Mouse (Mus musculus) kidney, adult 2 months (tissue): ENCODE results near the gene Cygb. TPM values are rescaled to one million over a fixed set of nuclear protein-coding genes. Genes with fewer than 3 reads are reported as not detected.
A peak's percentile ranks its signal among the peaks of the same experiment; 100 is the strongest.

ENCODE experiments used
- DNase-seq: peaks from one replicate; pipeline ENCODE4 v3.0.0; 2021
- H3K27ac ChIP-seq: fragments of 200-500 bp; 2 replicates; pipeline ENCODE4 v1.5.1; 2012; ENCODE audit warnings: low read depth, low read length, control low read depth, inconsistent platforms; ENCODE audit not compliant: insufficient read depth
- H3K27me3 ChIP-seq: fragments of 200-500 bp; replicated peaks from 2 replicates; pipeline ENCODE4 v1.6.1; 2012; ENCODE audit warnings: mild to moderate bottlenecking, moderate library complexity, low read length, inconsistent platforms; ENCODE audit not compliant: control insufficient read depth, insufficient read depth
- H3K36me3 ChIP-seq: fragments of 200-500 bp; 2 replicates; pipeline ENCODE4 v1.6.1; 2012; ENCODE audit warnings: mild to moderate bottlenecking, moderate library complexity, low read length, inconsistent platforms; ENCODE audit not compliant: control insufficient read depth, insufficient read depth
- H3K4me1 ChIP-seq: fragments of 200-500 bp; 2 replicates; pipeline ENCODE4 v1.6.1; 2011; ENCODE audit warnings: low read length; ENCODE audit not compliant: control insufficient read depth, insufficient read depth
- H3K4me3 ChIP-seq: fragments of 200-500 bp; 2 replicates; pipeline ENCODE4 v1.5.1; 2011; ENCODE audit warnings: mild to moderate bottlenecking, low read depth, low read length, control low read depth; ENCODE audit not compliant: insufficient read depth
- CTCF ChIP-seq: fragments of 200-500 bp; conservative IDR thresholded peaks from 2 replicates; pipeline ENCODE4 v1.5.1; 2011; ENCODE audit warnings: low read depth, mild to moderate bottlenecking, control low read depth, low read length, moderate library complexity, mixed read lengths; ENCODE audit not compliant: insufficient read depth, insufficient read length
- POLR2A ChIP-seq: fragments of 200-500 bp; IDR thresholded peaks from one replicate; pipeline ENCODE4 v1.6.1; 2011; ENCODE audit warnings: low read depth, low read length, control low read depth
- WGBS: fragments of 180-500 bp; shearing (Covaris S2); methylation state at CpG from one replicate; pipeline ENCODE4 v1.1.7; 2018; 5-methylcytosine and 5-hydroxymethylcytosine counted together
- polyA plus RNA-seq: library from polyadenylated mRNA; depleted of rRNA; stranded (reverse); fragments of >200 nt; gene quantifications from 2 replicates; pipeline ENCODE4 v1.2.3, GENCODE M21; 2012; rRNA removed

Cygb gene
- polyA plus RNA-seq, 1 experiment: 16.2 TPM

DNA sequence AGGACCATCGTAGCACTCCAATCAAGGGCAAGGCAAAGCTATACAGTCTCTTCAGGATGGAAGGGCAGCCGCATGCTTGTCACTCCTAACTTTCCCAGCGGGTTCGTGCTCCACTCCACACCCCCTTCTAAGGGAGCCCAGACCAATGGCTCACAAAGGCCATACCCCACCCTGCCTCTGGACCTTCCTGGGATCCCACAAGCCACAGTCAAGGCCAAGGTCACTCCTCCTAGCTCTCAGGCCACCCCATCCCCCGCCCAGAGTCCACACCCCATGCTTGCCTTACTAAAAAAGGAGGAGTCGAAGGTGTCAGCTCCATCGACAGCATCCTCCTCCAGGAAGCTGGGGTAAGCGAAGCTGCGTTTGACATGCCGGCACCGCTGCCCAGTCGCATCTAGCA, 50.0 kb downstream of the Cygb start:
- no peaks in the 10 kb centered on the region; the same call in none of the 2 replicates for H3K36me3 ChIP-seq
- WGBS: 93% methylated on average over 12 of the region's 12 CpGs
- H3K4me3 ChIP-seq: no peak overlapping the region
- no peak for DNase-seq
- no peak overlapping the region for H3K27ac ChIP-seq
- TF ChIP-seq POLR2A (no peak), CTCF (no peak)
- no peaks in the 10 kb centered on the region for H3K4me1 ChIP-seq
- H3K27me3 ChIP-seq: no peaks in the 10 kb centered on the region

DNA sequence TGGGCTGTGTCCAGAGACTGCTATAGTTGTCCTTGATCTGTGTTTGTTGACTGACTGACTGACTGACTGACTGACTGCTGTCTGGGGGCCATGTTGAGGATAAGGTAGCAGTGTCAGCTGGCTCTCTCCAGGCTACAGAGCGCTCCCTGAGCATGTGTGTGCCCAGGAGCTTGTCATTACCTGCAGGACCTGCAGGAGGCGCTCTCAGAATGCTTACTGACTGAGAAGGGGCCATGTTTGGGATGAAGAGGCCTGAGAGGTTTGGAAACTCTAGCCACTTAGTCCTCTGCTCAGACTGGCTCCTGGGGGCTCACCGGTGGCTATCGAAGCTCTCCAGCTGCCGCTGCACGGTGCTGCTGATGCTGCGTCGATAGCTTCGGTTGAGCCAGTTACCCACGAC, 50.8 kb downstream of the Cygb start:
- H3K4me3 ChIP-seq: no peak overlapping the region
- no peaks in the 10 kb centered on the region; the same call in none of the 2 replicates for H3K36me3 ChIP-seq
- WGBS: 94% methylated on average over 10 of the region's 10 CpGs
- TF ChIP-seq CTCF: peak; percentile 64
- TF ChIP-seq POLR2A: no peak
- H3K27me3 ChIP-seq: no peaks in the 10 kb centered on the region
- H3K27ac ChIP-seq: no peak overlapping the region
- no peak for DNase-seq
- no peaks in the 10 kb centered on the region for H3K4me1 ChIP-seq

- WGBS: 95% methylated on average over 8 of the region's 8 CpGs
- no peak overlapping the region for H3K4me3 ChIP-seq
- DNase-seq: no peak
- TF ChIP-seq POLR2A: no peak
- no peaks in the 10 kb centered on the region for H3K27me3 ChIP-seq
- H3K4me1 ChIP-seq: no peaks in the 10 kb centered on the region
- H3K36me3 ChIP-seq: no peaks in the 10 kb centered on the region; the same call in 1 of the 2 replicates
- no peak overlapping the region for H3K27ac ChIP-seq
Observed at GRCm38 (mm10) chr11:116602043-116602442, 52.1 kb downstream of the Cygb start.

- WGBS: 91% methylated on average over 8 of the region's 8 CpGs
- Histone ChIP-seq H3K4me3 (no peak overlapping the region), H3K36me3 (no peaks in the 10 kb centered on the region; the same call in 1 of the 2 replicates), H3K27me3 (no peaks in the 10 kb centered on the region), H3K27ac (no peak overlapping the region), H3K4me1 (no peaks in the 10 kb centered on the region)
- DNase-seq: no peak
- no peak for TF ChIP-seq POLR2A
- TF ChIP-seq CTCF: no peak
Observed at GRCm38 (mm10) chr11:116601166-116601565, 52.9 kb downstream of the Cygb start.

GRCm38 (mm10) chr11:116599230-116599629, 54.9 kb downstream of the Cygb start:
- no peak overlapping the region for H3K4me3 ChIP-seq
- no peaks in the 10 kb centered on the region for H3K36me3 ChIP-seq
- H3K27ac ChIP-seq: no peak overlapping the region
- H3K4me1 ChIP-seq: no peaks in the 10 kb centered on the region
- H3K27me3 ChIP-seq: no peaks in the 10 kb centered on the region
- no peak for DNase-seq
- WGBS: 95% methylated on average over 15 of the region's 15 CpGs
- TF ChIP-seq CTCF: no peak
- TF ChIP-seq POLR2A: no peak

GRCm38 (mm10) chr11:116598193-116598592, 55.9 kb downstream of the Cygb start:
- Histone ChIP-seq H3K27me3 (no peaks in the 10 kb centered on the region), H3K4me3 (no peak overlapping the region), H3K4me1 (no peaks in the 10 kb centered on the region), H3K36me3 (no peaks in the 10 kb centered on the region), H3K27ac (no peak overlapping the region)
- 90% methylated on average over 8 of the region's 8 CpGs for WGBS
- TF ChIP-seq POLR2A (no peak), CTCF (no peak)
- no peak for DNase-seq

GRCm38 (mm10) chr11:116596766-116597165, 57.3 kb downstream of the Cygb start:
- no peak overlapping the region for H3K4me3 ChIP-seq
- DNase-seq: no peak
- no peak overlapping the region for H3K27ac ChIP-seq
- TF ChIP-seq CTCF (no peak), POLR2A (no peak)
- no peaks in the 10 kb centered on the region for H3K4me1 ChIP-seq
- 89% methylated on average over 19 of the region's 19 CpGs for WGBS
- no peaks in the 10 kb centered on the region for H3K27me3 ChIP-seq
- no peaks in the 10 kb centered on the region for H3K36me3 ChIP-seq

Other genes starting within 250 kb of the Cygb start
- 2.5 and 2.9 TPM in 2 replicates for gene Rnf157, start 241.3 kb downstream of the Cygb start, polyA plus RNA-seq
- gene Ubald2, start 220.2 kb downstream of the Cygb start, polyA plus RNA-seq: 195 and 211 TPM in 2 replicates
- gene Qrich2, start 188.1 kb downstream of the Cygb start, polyA plus RNA-seq: 0.08 and 0.24 TPM in 2 replicates
- gene Prpsap1, start 160.1 kb downstream of the Cygb start, polyA plus RNA-seq: 87.5 and 91.1 TPM in 2 replicates
- 9.9 and 12.0 TPM in 2 replicates for gene Sphk1, start 123.4 kb downstream of the Cygb start, polyA plus RNA-seq
- gene Ube2o, start 72.9 kb downstream of the Cygb start, polyA plus RNA-seq: 10.3 and 10.8 TPM in 2 replicates
- not detected in 2 replicates for gene Aanat, start 67.9 kb downstream of the Cygb start, polyA plus RNA-seq
- gene Rhbdf2, start 27.3 kb downstream of the Cygb start, polyA plus RNA-seq: 18.0 and 19.1 TPM in 2 replicates
- gene Prcd, start 779 bp downstream of the Cygb start, polyA plus RNA-seq: 0.44 and 0.52 TPM in 2 replicates
- gene St6galnac1, start 121.2 kb upstream of the Cygb start, polyA plus RNA-seq: 0.69 and 1.1 TPM in 2 replicates
- gene Mxra7, start 173.7 kb upstream of the Cygb start, polyA plus RNA-seq: 11.3 TPM in 2 replicates
- 26.8 and 32.8 TPM in 2 replicates for gene Mettl23, start 189.0 kb upstream of the Cygb start, polyA plus RNA-seq
- 19.6 and 20.9 TPM in 2 replicates for gene Jmjd6, start 189.1 kb upstream of the Cygb start, polyA plus RNA-seq
- 44.9 and 48.5 TPM in 2 replicates for gene Mfsd11, start 198.1 kb upstream of the Cygb start, polyA plus RNA-seq
- gene Srsf2, start 198.8 kb upstream of the Cygb start, polyA plus RNA-seq: 214 and 336 TPM in 2 replicates